Mouse (Mus musculus) neural tube, embryonic 10.5 days (tissue): ENCODE data around the gene Capn7.

Experiments used
- DNase-seq: peaks from one replicate; pipeline ENCODE4 v3.0.0-alpha.2; 2017; ENCODE audit warnings: low spot score; ENCODE audit errors: extremely low spot score

Gene Capn7

DNA sequence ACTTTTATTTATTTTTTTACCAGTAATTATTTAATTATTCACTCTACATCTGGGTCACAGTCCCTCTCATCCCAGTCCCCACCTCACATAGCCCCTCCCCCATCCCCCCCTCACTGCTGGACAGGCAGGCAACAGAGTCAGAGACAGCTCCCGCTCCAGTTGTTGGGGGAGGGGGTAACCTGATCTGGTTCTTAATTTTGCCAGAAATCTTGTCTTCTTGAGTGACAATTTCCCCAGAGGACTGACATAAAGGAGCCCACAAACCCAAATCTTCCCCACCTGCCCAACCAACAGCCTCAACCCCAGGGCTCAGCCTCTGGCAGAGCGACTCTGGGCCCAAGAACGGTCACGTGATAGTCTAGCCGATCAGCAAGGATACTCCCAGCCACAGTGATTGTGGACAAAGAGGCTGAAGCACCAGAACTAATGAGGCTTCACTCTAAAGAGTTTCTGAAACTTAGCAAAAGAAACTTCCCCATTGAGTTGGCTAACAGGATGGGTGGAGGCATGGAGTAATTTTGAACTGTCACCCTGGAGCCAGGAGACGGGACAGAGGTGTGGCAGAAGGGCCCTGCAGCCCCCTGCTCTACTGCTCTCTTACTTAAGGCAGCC lies 77.1 kb downstream of the Capn7 start:
- no peak for DNase-seq

DNA sequence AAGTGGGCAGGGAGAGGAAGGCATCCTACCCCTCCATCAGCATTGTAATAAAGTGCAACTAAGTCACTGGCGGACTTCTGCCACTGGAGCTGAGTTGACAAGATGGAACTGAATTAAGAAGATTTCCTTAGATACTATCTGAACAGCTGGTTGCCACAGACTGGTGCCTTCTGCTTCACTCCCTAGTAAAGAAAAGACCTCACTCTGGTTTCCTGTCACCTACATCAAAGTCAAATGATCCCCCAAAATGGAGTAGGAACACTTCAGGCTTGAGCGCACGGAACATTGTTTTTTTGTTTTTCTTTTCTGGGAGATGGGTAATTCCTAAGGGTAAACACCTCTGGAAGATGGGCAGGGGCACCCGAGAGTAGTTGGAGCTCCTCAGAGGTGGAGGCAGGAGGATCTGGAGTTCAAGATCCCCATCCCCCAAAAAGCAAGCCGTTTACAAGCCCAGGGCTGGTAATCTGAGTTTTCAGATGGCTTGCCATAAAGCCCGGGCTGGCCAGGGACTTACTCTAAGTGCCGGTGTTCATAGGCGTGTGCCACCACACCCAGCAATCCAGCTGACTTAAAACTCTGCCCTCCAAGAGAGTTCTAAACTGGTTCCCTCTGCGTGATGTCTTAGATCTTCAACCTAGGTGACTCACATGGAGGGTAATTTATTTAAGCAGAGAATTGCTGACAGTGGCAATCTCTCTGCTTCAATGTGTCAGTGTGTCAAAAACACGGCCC lies 78.0 kb downstream of the Capn7 start:
- no peak for DNase-seq

DNA sequence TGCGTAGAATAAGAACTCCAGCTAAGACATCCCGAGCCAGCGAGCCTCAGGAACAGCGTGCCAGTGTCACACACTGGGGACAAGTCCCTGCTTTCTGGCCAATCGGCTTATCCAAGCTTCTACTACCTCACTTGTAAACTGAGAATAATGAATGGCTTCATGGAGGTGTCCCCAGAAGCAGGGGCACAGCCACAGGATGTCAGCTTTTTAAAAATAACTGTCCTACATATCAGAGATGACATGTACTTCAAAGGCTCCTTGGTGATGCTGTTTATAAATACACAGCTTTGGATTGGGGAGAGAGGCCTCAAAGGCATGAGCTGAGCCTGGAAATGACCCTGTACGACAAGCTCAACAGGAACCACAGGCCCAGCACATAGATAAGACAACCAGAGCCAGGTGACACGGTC lies 78.5 kb downstream of the Capn7 start:
- no peak for DNase-seq

DNA sequence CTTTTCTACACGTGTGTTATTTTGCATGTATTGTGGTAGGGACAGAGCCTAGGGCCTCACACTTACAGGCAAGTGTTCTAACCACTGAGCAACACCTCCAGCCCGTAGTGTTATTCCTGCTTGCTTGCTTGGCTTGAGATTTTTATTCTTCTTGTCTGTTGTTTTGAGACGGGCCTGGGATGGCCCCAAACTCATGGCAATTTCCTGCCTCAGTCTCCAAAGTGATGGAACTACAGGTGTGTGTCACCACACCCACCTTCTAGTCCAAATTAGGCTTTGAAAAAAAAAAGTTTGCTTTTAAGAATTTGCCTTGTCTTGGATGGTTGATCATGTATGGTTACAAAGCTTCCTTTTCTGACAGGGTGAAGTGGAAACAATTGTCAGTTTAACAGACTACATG lies 80.0 kb downstream of the Capn7 start:
- DNase-seq, result no peak

DNA sequence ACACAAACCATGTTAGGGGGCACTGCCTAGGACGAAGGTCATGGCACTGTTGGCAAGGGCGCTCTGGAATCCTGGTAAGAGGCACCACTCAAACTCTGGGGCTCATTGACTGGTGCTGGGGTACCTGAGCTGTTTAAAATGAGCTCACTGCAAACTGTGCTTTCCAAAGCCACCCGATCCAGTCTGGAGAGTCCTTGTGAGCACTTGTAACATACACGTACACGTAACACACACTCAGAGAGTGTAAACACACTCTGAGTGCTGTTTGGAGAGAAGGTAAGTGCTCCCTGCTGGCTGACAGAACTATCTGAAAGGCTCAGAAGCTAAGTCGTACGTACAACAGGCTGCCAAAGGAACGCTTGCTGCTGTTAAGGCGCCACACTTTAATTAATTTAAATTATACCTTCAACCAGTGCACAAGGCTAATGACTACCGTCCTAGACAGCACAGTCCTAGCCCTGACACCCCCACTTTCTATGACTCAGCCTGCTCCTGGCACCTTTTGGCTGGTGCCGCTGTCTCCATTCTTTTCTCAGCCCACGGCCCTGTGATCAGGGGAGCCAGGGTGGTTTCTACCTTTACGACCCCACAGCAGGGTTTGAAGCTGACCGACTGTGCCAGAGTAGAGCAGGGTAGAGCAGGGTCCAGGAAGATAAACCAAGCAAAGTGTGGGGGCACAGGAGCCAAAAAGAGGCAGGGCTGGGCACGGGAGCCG lies 80.6 kb downstream of the Capn7 start:
- DNase-seq, result no peak

DNA sequence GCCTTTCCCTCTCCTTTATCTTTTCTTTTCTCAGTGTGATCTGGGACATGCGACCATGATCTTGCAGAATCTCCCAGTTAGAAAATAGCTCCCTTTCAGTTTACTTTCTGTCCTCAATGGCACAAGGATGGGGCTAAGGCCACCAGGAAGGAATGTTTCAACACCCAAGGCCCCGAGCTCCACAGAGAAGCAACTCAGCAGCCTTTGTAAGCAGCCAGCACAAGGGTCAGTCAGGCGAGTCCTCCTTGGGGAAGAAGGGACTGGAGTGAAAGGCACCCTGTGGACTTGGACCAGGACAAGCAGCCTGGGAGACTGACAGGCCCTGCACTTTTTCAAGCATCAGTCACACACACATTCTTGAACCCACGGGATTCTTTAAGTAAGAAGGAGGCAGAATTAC lies 82.8 kb downstream of the Capn7 start:
- DNase-seq, result no peak

DNA sequence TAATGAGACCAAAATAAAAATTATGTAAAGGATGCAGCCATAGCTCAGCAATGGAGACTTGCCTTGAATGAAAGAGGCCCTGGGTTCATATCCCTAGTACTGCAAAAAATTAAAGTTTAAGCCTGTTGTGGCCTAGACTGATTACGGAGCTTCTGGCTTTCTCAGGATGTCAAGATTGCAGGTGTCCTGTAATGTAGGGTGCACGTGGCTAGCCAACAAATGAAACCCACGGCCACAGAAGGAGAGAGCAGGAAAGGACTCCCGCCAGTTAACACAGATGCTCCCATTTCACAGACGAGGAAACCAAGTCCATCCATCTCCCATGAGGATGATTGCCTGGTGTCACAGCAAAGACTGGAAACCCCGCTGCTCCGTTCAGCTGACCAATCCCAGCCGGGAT lies 83.7 kb downstream of the Capn7 start:
- no peak for DNase-seq

DNA sequence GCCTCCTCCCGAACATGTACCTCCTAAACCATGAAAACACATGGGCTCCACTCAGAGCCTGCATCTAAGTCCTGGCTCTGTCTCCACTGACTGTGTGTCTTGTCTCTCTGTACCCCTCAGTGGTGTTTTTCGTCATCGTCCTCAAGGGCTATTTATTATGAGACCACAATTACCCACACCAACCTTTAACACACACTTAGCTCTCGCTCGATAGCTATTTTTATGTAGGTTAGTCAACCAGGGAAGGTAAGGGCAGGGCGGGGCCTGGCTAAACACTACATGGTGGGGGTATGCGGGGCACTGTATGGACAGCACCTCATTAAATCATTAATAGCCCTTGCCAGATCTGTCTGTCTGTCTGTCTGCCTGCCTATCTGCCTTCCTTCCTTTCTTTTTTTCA lies 84.1 kb downstream of the Capn7 start:
- DNase-seq, result no peak

DNA sequence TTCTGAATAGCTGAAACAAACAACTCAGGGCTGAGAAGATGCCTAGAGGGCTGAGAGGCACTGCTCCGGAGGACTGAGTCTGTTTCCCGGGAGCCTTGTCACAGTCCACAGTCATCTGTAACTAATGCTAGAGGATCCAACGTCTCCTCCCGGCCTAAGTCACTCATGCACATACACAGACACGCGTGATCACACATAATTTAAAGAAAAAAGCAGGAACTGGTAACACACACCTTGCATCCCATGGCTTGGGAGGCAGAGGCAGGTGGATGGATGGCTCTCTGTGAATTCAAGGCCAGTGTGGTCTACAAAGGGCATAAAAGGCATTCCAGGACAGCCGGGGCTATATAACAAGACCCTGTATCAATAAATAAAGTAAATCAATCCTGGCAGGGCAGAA lies 84.5 kb downstream of the Capn7 start:
- DNase-seq, result no peak
